Mouse (Mus musculus) liver, postnatal 0 days (tissue): ENCODE results near the gene Herpud1. TPM values are rescaled to one million over a fixed set of nuclear protein-coding genes. Genes with fewer than 3 reads are reported as not detected.

Source experiments
- ATAC-seq: fragments of 200-750 bp; cut with Nextera tagmentation; 2 replicates; pipeline ENCODE4 v1.8.0; 2017; ENCODE audit warnings: mild to moderate bottlenecking, moderate library complexity
- DNase-seq: peaks from one replicate; pipeline ENCODE4 v3.0.0-alpha.2; 2016
- H3K27ac ChIP-seq: fragments of 300-500 bp; sonication (generic); 2 replicates; pipeline ENCODE4 v1.5.1; 2014; ENCODE audit warnings: antibody characterized with exemption, moderate library complexity, mild to moderate bottlenecking, low read depth
- H3K27me3 ChIP-seq: fragments of 300-500 bp; sonication (generic); 2 replicates; pipeline ENCODE4 v1.6.1; 2014; ENCODE audit warnings: low read length, control low read depth, mixed read lengths; ENCODE audit not compliant: insufficient read depth
- H3K36me3 ChIP-seq: fragments of 300-500 bp; sonication (generic); replicated peaks from 2 replicates; pipeline ENCODE4 v1.6.1; 2014; ENCODE audit warnings: mild to moderate bottlenecking, control low read depth, low read length, moderate library complexity, mixed read lengths; ENCODE audit not compliant: insufficient read depth
- H3K4me1 ChIP-seq: fragments of 300-500 bp; sonication (generic); 2 replicates; pipeline ENCODE4 v1.6.1; 2014; ENCODE audit warnings: antibody characterized with exemption, mild to moderate bottlenecking, control low read depth; ENCODE audit not compliant: insufficient read depth
- H3K4me2 ChIP-seq: fragments of 300-500 bp; sonication (generic); 2 replicates; pipeline ENCODE4 v1.6.1; 2014; ENCODE audit warnings: low read depth, mild to moderate bottlenecking, low read length, moderate library complexity, mixed read lengths
- H3K4me3 ChIP-seq: fragments of 300-500 bp; sonication (generic); 2 replicates; pipeline ENCODE4 v1.5.1; 2014; ENCODE audit warnings: low read depth, low read length
- H3K9ac ChIP-seq: fragments of 300-500 bp; sonication (generic); replicated peaks from 2 replicates; pipeline ENCODE4 v1.6.1; 2014; ENCODE audit warnings: mild to moderate bottlenecking, moderate library complexity
- H3K9me3 ChIP-seq: fragments of 300-500 bp; sonication (generic); 2 replicates; pipeline ENCODE4 v1.6.1; 2016; ENCODE audit warnings: mild to moderate bottlenecking, control low read depth, low read length, mixed read lengths
- CTCF ChIP-seq: sonication (generic); IDR thresholded peaks from 2 replicates; pipeline ENCODE4 v1.5.1; 2016; ENCODE audit warnings: antibody characterized with exemption, low read depth
- EP300 ChIP-seq: IDR thresholded peaks from 2 replicates; pipeline ENCODE4 v1.6.1; 2016; ENCODE audit warnings: antibody characterized with exemption, low read depth, mild to moderate bottlenecking
- WGBS: fragments of 180-500 bp; shearing (Covaris S2); extraction: QIAGEN DNeasy Blood & Tissue Kit; methylation state at CpG from one replicate; pipeline ENCODE4 v1.1.7; 2014; ENCODE audit not compliant: insufficient replicate concordance; 5-methylcytosine and 5-hydroxymethylcytosine counted together
- polyA plus RNA-seq: library from polyadenylated mRNA; unstranded; fragments of >200 nt; fragmentation: Nextera tagmentation; extraction: Ambion mirVana; gene quantifications from 2 replicates; pipeline ENCODE4 v1.2.1, GENCODE M21; 2015

Herpud1 gene
- polyA plus RNA-seq, 1 experiment from 2014 or later = 269 TPM

DNA sequence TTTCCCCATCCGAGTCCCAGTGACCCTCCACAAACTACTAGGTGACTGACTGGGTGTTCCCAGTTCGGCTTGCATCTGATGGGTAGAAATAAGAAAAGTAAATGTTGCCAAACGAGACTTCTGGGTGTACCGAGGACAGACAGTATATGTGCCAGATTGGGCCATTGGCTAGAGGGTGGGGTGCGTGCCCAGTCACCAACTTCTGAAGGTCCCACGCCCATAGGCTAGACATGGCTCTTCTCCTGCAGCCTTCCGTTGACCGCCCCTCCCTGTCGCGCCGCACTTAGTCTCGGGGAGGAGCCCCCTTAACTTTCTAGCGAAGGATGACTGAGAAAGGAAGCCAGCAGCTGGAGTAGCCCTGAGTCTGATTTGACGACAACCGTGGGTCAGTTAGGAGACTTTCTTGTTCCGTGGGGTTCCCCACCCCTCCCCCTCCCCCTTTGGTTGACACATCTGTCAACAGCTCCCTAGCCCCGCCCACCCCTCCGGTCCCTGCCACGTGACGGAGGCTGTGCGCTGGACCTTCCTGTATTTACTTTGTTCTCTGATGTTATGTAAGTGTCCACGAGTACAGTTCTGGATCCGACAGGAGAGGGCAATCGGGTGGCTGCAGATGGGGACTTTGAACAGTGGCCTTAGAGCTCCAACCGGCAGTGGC, 918 bp downstream of the Herpud1 start:
- peak; percentile 54; the same call in 1 of the 2 replicates for TF ChIP-seq EP300
- no peak for TF ChIP-seq CTCF
- H3K4me1 ChIP-seq = peaks cover 26% of the 10 kb centered on the region
- peak overlapping the region; percentile 86 for H3K4me2 ChIP-seq
- H3K27ac ChIP-seq = peak overlapping the region; percentile 99
- WGBS = 0% methylated on average over 25 of the region's 25 CpGs
- peaks cover 30% of the 10 kb centered on the region for H3K36me3 ChIP-seq
- H3K27me3 ChIP-seq = no peaks in the 10 kb centered on the region
- peak; percentile 69 for ATAC-seq
- DNase-seq = peak; percentile 94
- H3K9ac ChIP-seq = peak overlapping the region; percentile 98
- no peaks in the 10 kb centered on the region for H3K9me3 ChIP-seq
- peak overlapping the region; percentile 91 for H3K4me3 ChIP-seq

DNA sequence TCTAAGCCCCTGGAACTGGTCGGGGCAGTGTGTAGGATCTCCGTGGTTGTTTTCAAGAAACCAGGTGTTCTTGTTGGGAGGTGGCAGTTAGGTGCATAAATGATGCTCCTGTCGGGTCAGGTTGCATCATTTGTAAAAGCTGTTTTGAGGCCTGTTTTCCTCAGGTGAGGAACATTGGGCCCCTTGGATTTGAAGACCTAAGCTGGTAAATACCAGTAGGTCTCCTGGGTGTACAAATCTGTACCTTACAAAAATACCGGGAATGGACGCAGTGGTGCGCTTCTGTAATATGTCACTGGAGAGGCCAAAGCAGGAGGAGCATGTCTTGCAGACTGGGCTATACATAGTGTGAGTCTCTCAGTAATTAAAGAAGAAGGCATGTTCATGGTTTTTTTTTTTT, 1.5 kb downstream of the Herpud1 start:
- peak overlapping the region; percentile 99 for H3K27ac ChIP-seq
- H3K4me1 ChIP-seq = peaks cover 26% of the 10 kb centered on the region
- peaks cover 37% of the 10 kb centered on the region for H3K36me3 ChIP-seq
- H3K9ac ChIP-seq = peak overlapping the region; percentile 98
- H3K4me2 ChIP-seq = peak overlapping the region; percentile 86
- WGBS = 27% methylated on average over 6 of the region's 6 CpGs
- no peak for ATAC-seq
- TF ChIP-seq CTCF (no peak), EP300 (peak; percentile 4; the same call in 1 of the 2 replicates)
- no peak for DNase-seq
- no peaks in the 10 kb centered on the region for H3K27me3 ChIP-seq
- H3K9me3 ChIP-seq = no peaks in the 10 kb centered on the region
- peak overlapping the region; percentile 91 for H3K4me3 ChIP-seq

DNA sequence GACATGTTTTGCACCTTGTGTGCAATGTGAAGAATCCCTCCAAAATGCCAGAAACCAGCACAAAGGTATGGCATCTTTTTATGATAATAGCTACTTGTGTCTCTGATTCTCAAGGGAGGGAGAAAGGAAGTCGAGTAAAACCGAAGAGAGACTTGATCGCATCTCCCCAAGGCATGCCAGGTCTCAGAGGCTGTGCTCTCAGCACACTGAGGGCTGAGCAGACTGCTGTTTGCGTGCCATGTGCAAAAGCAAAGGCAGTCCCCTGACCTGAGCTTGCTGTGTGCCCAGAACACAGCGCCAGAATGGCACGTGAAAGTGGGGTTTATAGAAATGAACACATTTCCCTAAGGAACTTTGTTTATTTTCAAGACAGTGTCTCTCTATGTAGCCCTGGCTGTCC, 3.3 kb downstream of the Herpud1 start:
- no peak for ATAC-seq
- no peak for TF ChIP-seq EP300
- TF ChIP-seq CTCF = no peak

DNA sequence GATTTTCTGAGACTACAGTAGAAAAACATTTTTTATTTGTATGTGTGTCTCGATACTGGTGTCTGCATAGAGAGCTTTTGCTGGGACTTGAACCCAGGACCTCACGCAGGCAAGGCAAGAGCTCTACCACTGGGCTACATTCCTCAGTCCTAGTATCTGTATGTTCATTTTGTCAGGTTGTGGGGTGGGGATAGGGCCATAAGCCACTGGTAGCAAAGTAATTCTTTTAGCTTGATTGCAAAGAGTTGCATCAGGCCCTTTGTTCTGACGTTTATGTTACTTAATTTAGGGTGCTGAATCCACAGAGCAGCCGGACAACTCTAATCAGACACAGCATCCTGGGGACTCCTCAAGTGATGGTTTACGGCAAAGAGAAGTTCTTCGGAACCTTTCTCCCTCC, 4.2 kb downstream of the Herpud1 start:
- WGBS = 90% methylated on average over 6 of the region's 6 CpGs
- H3K4me1 ChIP-seq = peaks cover 15% of the 10 kb centered on the region
- no peak overlapping the region for H3K4me3 ChIP-seq
- ATAC-seq = no peak
- DNase-seq = no peak
- H3K36me3 ChIP-seq = peaks cover 61% of the 10 kb centered on the region
- H3K27ac ChIP-seq = no peak overlapping the region
- no peaks in the 10 kb centered on the region for H3K27me3 ChIP-seq
- no peak overlapping the region for H3K4me2 ChIP-seq
- no peak for TF ChIP-seq CTCF
- no peak for TF ChIP-seq EP300
- H3K9ac ChIP-seq = no peak overlapping the region
- no peaks in the 10 kb centered on the region for H3K9me3 ChIP-seq

More for the DNA sequence above, 3.3 kb downstream of the Herpud1 start:
- Histone ChIP-seq H3K27ac (peak overlapping the region; percentile 99; the same call in 1 of the 2 replicates), H3K4me2 (peak overlapping the region; percentile 86), H3K9ac (peak overlapping the region; percentile 36), H3K4me3 (peak overlapping the region; percentile 91), H3K4me1 (peaks cover 17% of the 10 kb centered on the region), H3K27me3 (no peaks in the 10 kb centered on the region), H3K36me3 (peaks cover 52% of the 10 kb centered on the region), H3K9me3 (no peaks in the 10 kb centered on the region)
- DNase-seq = no peak
- 86% methylated on average over 6 of the region's 6 CpGs for WGBS

DNA sequence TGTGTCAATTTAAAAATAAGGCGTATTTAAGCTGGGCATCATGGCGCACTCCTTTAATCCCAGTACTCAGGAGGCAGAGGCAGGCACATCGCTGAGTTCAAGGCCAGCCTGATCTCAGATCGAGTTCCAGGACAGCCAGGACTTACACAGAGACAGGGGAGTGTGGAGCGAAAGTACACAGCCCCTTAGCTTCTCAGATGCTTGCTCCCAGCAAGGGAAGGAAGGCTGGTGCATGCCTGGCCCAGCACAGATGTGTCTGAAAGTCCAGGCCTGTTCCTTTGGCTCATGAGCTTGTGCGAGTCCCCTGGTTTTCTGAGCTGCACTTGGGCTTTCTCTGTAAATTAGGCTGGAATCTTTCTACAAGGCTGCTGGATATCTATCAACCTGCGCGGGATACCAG, 4.7 kb downstream of the Herpud1 start:
- 0 out of 2 replicates have a peak overlapping the region, but pooled peaks have one; percentile 6 for H3K9ac ChIP-seq
- no peak overlapping the region for H3K4me3 ChIP-seq
- no peak overlapping the region for H3K27ac ChIP-seq
- H3K4me1 ChIP-seq = peaks cover 10% of the 10 kb centered on the region
- no peaks in the 10 kb centered on the region for H3K9me3 ChIP-seq
- TF ChIP-seq CTCF (no peak), EP300 (no peak)
- 92% methylated on average over 8 of the region's 8 CpGs for WGBS
- DNase-seq (no peak), ATAC-seq (no peak)
- H3K4me2 ChIP-seq = no peak overlapping the region
- peaks cover 66% of the 10 kb centered on the region for H3K36me3 ChIP-seq
- no peaks in the 10 kb centered on the region for H3K27me3 ChIP-seq

DNA sequence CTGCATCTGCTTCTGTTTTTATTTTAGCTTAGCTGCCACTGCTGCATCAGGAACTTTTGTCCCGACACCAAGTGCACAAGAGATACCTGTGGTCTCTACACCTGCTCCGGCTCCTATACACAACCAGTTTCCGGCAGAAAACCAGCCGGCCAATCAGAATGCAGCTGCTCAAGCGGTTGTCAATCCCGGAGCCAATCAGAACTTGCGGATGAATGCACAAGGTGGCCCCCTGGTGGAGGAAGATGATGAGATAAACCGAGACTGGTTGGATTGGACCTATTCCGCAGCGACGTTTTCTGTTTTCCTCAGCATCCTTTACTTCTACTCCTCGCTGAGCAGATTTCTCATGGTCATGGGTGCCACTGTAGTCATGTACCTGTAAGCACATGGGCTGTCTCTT, 5.9 kb downstream of the Herpud1 start:
- no peak for ATAC-seq
- Histone ChIP-seq H3K4me1 (peaks cover 10% of the 10 kb centered on the region; the same call in 1 of the 2 replicates), H3K27ac (peak overlapping the region; percentile 37; the same call in 1 of the 2 replicates), H3K36me3 (peaks cover 69% of the 10 kb centered on the region), H3K4me2 (no peak overlapping the region), H3K9ac (no peak overlapping the region), H3K9me3 (no peaks in the 10 kb centered on the region), H3K27me3 (no peaks in the 10 kb centered on the region), H3K4me3 (no peak overlapping the region)
- WGBS = 84% methylated on average over 12 of the region's 12 CpGs
- TF ChIP-seq EP300 = no peak
- TF ChIP-seq CTCF = peak; percentile 64
- DNase-seq = peak; percentile 70
